Mouse (Mus musculus) 416B (cell line): ENCODE results near the gene Mgat1.
A peak's percentile ranks its signal among the peaks of the same experiment; 100 is the strongest.
"Not testable (repeated sequence)": the region's sequence is repeated elsewhere in the genome, so short reads cannot be mapped to it uniquely, and the experiment has no call there.

Experiments used
- DNase-seq: peaks from one replicate; pipeline ENCODE4 v3.0.0; 2011; ENCODE audit warnings: low read depth

Gene Mgat1

GRCm38 (mm10) chr11:49264081-49264480 lies 20.1 kb downstream of the Mgat1 start:
- no peak for DNase-seq

- DNase-seq = no peak
Measured at GRCm38 (mm10) chr11:49264622-49265021, 20.6 kb downstream of the Mgat1 start.

- no peak for DNase-seq
Measured at GRCm38 (mm10) chr11:49265101-49265500, 21.1 kb downstream of the Mgat1 start.

GRCm38 (mm10) chr11:49266671-49267070 lies 22.7 kb downstream of the Mgat1 start:
- no peak for DNase-seq

- no peak for DNase-seq
Measured at GRCm38 (mm10) chr11:49267316-49267715, 23.3 kb downstream of the Mgat1 start.

- DNase-seq = no peak
Measured at GRCm38 (mm10) chr11:49267970-49268579, 24.1 kb downstream of the Mgat1 start.

- no peak for DNase-seq
Measured at GRCm38 (mm10) chr11:49269761-49270160, 25.8 kb downstream of the Mgat1 start.

GRCm38 (mm10) chr11:49270368-49270767 lies 26.4 kb downstream of the Mgat1 start:
- DNase-seq = no peak

GRCm38 (mm10) chr11:49271334-49271733 lies 27.3 kb downstream of the Mgat1 start:
- DNase-seq = peak; percentile 83

GRCm38 (mm10) chr11:49273834-49274519 lies 30.0 kb downstream of the Mgat1 start:
- DNase-seq = no peak

GRCm38 (mm10) chr11:49278222-49278621 lies 34.2 kb downstream of the Mgat1 start, which contains the start of gene Olfr1393:
TSS of gene Olfr1393 (plus strand) at chr11:49278304.
- DNase-seq = no peak

- DNase-seq = not testable (repeated sequence)
Measured at GRCm38 (mm10) chr11:49284982-49285381, 41.0 kb downstream of the Mgat1 start, which contains the start of gene Olfr1392. TSS of gene Olfr1392 (plus strand) at chr11:49285282.

GRCm38 (mm10) chr11:49287251-49287650 lies 43.3 kb downstream of the Mgat1 start:
- no peak for DNase-seq

- no peak for DNase-seq
Measured at GRCm38 (mm10) chr11:49292777-49293176, 48.8 kb downstream of the Mgat1 start.

- DNase-seq = no peak
Measured at GRCm38 (mm10) chr11:49304441-49304840, 60.5 kb downstream of the Mgat1 start, which contains the start of gene Olfr10. TSS of gene Olfr10 (plus strand) at chr11:49304741.

- DNase-seq = peak; percentile 7
Measured at GRCm38 (mm10) chr11:49308547-49308946, 64.6 kb downstream of the Mgat1 start.
